Mouse (Mus musculus) layer of hippocampus, postnatal 10 days (tissue): ENCODE measurements around the gene Aaed1. TPM values are rescaled to one million over a fixed set of nuclear protein-coding genes. Genes with fewer than 3 reads are reported as not detected.
"Not testable (repeated sequence)": the region's sequence is repeated elsewhere in the genome, so short reads cannot be mapped to it uniquely, and the experiment has no call there.

ENCODE experiments used
- DNase-seq, 2 experiments: peaks; one replicate each; pipeline ENCODE4 v3.0.0; 2021; ENCODE audit warnings: low spot score in 2 of 2
- total RNA-seq, 2 experiments: library from RNA; stranded (reverse); gene quantifications; 2 replicates each; pipeline ENCODE4 v1.2.3; 2021

Aaed1 gene
- total RNA-seq, 2 experiments from 2014 or later: 8.5 to 11.7 TPM

DNA sequence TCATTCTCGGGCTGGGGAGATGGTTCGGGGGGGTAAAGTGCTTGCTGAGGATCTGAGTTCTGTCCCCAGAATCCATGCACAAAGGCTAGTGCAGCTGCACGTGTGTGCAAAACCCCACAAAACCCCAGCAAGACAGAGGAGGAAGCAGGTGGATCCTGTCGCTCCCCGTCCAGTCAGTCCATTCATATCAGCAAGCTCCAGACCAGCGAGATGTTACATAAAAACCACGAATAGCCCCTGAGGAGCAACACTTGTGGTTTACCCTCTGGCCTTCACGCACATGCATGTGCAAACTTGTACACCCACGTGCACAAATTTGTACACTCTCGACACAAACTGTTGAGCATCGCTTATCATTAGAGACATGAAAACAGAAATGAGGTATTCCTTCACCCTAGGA lies 2.7 kb downstream of the Aaed1 start:
- no peak for DNase-seq

- no peak for DNase-seq
Observed at GRCm38 (mm10) chr13:64309036-64309435, 3.5 kb downstream of the Aaed1 start.

DNA sequence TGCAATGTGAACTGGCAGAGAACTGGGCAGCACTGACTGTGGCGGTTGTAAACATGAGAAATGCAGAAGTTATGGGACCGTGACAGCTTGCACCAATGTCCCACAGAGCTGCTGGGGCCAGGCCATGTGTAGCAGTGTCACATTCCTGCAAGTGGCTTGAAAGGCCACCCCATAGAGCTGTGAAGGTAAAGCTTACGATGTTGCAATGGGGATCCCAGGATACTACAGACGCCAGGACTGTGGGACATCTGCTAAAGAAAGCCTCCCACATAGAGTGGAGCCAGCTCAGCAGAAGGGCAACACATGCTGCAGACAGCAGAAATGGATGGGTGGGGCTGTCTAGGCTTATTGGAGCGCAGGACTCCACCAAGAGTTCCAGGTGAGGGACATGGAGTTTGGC lies 5.0 kb downstream of the Aaed1 start:
- peak; percentile 20 to 33 for DNase-seq

- peak; percentile 47 to 66 for DNase-seq
Observed at GRCm38 (mm10) chr13:64306078-64306477, 6.4 kb downstream of the Aaed1 start.

DNA sequence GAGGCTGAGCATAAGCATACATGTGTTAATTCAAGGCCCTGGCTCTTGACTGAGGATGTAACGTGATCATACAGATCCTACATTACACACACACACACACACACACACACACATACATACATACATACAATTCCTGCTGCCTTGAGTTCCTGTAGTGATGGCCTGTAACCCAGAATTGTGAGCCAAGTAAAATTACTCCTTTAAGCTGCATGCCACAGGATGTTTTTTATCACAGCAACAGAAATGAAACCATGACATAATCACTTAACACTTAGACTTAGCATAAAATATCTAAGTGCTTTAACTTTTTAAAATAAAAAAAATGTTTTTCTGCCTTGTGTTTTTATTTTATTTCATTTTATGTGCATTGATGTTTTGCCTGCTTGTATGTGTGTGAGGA lies 13.4 kb downstream of the Aaed1 start:
- DNase-seq: no peak

DNA sequence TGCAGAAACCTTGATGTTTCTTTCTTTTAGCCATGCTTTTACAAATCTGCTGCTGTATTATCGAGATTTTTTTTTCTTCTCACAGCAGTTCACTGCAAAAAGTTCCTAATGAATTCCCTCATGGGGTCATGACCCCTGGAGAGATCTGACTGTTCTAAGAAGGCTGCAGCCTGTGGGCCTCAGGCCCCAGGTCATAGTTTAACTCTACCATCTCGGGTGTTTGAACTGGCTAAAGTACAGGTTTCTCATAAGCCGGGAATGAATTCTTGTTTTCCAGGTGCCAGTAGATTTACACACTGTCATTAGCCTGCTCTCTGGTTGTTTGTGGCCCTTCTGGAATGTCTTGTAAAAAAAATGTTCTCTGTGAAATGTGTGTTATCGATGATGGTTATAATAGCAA lies 25.7 kb downstream of the Aaed1 start:
- no peak for DNase-seq

GRCm38 (mm10) chr13:64286321-64286720 lies 26.2 kb downstream of the Aaed1 start:
- DNase-seq: no peak

DNA sequence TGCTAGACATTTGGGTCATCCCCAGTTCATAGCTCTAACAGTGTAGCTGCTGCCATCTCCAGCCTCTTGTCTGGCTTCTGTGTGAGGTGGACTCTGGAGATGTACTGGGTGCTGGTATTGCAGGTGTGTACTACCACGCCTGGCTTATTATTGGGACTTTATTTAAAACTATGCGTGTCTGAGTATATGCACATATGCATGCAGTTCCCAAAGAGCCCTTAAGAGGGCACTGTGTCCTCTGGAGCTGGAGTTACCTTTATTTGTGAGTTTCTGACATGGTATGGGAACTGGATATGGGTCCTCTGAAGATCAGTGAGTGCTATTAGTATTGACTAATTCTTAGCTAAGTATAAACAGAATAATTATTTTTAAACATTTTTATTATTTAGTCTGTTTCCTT lies 27.8 kb downstream of the Aaed1 start:
- DNase-seq: no peak

GRCm38 (mm10) chr13:64280940-64281339 lies 31.6 kb downstream of the Aaed1 start:
- no peak for DNase-seq

DNA sequence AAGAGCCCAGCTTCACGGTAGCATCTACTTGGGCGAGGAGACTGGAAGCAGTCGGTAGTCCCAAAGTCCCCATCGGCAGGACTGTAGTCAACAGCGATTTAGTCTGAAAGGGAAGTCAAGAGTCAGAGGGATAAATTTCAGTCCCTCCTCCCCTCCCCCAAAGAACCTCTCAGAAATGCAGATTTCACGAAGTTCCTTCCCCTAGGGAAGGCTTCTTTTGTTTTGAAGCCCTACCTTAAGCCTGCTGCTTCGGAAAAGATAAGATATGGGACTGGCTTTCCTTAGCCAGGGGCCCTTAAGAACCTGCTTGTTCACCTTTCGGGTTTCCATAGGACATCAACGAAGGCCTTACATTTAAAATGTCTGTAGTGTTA lies 36.8 kb downstream of the Aaed1 start:
- no peak for DNase-seq

GRCm38 (mm10) chr13:64274879-64275753 lies 37.4 kb downstream of the Aaed1 start, which contains the start of gene Cdc14b:
Gene Cdc14b (minus strand): TSS chr13:64275290.
- DNase-seq: peak; percentile 60 to 71

DNA sequence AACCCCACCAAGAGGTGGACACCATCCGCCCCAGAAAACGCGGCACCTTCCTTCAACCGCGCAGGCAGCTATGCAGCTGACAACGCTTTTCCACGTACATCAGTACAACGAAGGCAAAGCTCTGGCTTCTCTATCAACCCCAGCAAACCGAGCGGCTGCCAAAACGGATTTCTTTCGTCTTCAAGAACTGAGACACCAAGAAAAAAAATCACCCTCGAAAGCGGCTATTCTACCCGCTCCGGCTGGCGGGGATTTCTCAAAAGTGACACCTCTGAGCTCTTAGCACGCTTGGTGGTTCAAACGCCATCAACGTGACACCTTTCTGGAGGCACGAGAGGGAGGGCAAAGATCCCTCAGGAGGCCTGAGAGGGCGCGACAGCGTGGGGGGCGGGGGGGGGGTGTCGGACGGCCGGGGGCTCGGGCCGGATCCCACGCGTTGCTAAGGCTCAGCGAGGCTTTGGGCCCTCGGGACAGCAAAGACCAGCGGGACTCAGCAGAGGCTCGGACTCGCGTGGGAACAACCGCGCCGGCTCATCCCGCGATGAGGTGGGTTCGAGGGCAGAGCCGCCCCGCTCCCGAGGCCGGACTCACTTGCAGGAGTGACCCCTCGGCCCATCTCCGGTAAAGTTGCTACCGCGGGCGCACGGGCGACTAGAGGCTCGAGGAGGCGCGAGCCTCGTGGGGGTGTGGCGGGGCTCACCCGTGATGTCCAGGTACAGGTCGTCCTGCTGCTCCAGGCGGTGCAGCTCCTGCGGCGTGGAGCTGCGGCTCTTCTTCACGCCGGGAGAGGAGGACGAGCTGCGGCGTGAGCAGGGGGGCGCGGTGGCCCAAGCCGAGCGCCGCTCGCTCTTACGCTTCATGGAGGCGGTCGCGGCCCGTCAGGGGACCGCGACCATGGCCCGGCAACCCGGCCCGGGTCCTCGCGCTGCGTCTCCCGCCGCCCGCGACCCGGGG lies 38.3 kb downstream of the Aaed1 start:
- peak; percentile 13 to 27 for DNase-seq

GRCm38 (mm10) chr13:64273352-64273751 lies 39.2 kb downstream of the Aaed1 start:
- DNase-seq: no peak

DNA sequence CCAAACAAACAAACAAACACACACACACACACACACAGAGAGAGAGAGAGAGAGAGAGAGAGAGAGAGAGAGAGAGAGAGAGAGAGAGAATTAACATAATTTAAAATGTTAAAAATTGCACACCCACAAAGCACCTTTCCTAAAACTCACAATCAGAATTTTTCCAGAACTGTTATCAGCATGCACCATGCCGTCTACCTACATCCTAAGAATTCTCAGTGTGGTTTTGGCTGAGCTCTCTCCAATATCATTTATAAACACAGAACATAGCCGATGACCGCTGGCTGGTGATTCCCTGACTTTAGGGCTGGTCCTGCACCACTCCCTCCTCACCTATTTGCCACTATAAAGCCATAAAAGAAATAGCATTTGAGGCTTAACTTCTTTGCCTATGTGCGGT lies 44.1 kb downstream of the Aaed1 start:
- no peak for DNase-seq

- DNase-seq: no peak
Observed at GRCm38 (mm10) chr13:64267151-64267550, 45.4 kb downstream of the Aaed1 start.

GRCm38 (mm10) chr13:64264586-64264985 lies 47.9 kb downstream of the Aaed1 start:
- no peak for DNase-seq

DNA sequence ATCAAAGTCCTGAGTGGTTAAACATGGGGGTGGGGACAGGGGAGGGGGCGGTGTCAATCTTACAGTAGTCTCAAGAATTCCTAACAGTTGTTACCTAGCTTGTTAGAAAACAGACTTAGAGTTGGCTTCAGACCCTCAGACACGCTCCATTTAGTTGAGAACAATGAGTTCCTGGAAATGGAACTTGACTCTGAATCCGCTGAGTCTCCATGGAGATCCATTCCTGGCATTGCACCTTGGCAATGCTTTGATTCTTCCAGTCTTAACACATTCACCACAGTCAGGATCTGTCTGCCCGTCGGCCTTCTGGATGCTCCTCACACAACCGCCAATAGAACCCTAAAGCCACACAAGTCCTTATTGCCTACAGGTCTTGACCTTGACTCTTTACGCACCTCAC lies 52.6 kb downstream of the Aaed1 start:
- DNase-seq: peak; percentile 27 to 28

- DNase-seq: no peak
Observed at GRCm38 (mm10) chr13:64258516-64258821, 54.0 kb downstream of the Aaed1 start.

DNA sequence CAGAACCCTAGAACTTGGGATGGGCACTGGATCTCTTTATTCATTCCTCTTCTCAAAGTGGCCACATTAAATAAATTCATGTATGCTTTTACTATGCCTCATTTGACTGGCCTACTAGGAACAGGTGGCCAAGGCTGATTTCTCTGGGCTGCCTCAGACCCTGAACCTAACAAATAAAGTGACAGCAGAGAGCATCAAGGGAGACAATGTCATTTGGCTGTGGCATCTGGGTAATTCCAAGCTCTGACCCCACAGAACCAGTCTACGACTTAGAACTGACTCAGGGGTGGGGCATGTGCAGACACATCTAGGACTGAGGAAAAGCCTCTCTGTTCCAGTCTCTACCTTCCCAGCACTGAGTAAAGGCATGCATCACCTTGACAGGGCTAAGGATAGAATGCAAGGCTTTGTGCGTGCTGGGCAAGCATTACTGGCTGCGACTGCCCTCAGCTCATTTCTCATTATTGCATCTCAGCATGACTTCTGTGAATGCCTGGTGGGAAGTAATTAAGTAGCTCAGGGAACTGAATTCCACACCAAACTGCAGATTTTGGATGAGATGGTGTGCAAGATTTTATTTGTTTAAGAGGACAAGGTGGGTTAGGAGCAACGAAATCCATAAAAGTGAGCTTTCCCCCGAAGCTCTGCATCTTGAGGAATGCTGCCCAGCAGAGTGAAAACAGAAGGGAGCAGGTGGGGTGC lies 54.5 kb downstream of the Aaed1 start:
- no peak for DNase-seq

DNA sequence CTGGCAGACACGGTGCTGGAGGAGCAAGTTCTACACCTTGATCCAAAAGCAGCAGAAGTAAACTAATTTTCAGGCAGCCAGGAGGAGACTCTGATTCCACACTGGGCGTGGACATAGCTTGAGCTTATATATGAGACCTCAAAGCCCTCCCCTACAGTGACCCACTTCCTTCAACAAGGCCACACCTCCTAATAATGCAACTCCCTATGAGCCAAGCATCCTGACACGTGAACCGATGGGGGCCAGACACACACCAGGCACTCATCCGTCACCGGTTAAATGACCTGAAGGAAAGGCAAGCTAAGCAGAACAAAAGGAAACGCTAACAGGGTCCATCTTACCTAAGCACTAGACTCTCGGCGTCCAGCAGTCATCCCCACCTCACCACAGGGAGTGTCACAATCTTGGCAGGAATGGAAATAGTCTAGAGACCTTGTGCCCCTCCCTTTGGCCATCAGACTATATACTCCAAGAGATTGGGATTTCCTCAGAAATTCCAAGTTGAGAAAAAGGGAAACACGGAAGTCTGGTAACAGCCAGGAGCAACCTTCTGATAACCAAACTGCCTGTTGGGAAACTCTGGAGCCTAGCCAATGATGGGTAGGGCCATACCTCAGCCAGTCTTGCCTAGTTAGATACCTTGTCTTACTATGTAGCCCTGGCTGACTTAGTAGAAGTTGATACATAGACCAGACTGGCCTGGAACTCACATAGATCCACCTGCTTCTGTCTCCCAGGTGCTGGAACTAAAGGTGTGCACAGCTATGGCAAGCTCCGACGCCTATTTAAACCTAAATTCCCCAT lies 55.3 kb downstream of the Aaed1 start:
- DNase-seq: no peak

- DNase-seq: not testable (repeated sequence)
Observed at GRCm38 (mm10) chr13:64254185-64254584, 58.3 kb downstream of the Aaed1 start.
